Mouse (Mus musculus) liver, adult 2 months (tissue): Measurements from ENCODE around the gene Wdr70.

Experiments
- CTCF ChIP-seq: fragments of 200-500 bp; IDR thresholded peaks from 2 replicates; pipeline ENCODE4 v1.5.1; 2011; ENCODE audit warnings: low read depth, low read length, control low read depth
- POLR2A ChIP-seq: fragments of 200-500 bp; IDR thresholded peaks from 2 replicates; pipeline ENCODE4 v1.6.1; 2011; ENCODE audit warnings: low read length, control low read depth; ENCODE audit not compliant: insufficient read depth; ENCODE audit errors: extremely low read depth

DNA sequence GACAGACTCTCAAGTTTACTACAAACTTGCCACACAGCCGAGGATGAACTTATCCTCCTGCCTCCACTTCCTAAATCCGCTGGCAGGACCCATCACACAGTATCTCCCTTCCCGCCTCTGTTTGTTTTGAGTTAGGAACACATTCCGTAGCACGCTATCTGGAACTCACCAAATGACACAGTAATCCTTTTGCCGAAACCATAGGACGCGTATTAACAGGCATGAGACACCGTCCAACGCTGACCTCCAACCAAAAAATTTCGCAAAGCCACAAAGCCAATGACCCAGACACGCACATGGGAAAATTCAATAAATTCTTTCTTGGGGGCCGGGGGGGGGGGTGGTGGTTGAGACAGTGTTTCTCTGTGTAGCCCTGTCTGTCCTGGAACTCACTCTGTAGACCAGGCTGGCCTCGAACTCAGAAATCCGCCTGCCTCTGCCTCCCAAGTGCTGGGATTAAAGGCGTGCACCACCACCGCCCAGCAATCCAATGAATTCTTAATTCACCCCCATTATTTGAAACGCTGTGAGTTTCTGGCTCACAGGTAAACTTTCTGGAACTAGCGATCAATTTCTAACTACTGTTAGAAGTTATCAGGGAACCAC, 9.5 kb upstream of the Wdr70 start:
- TF ChIP-seq CTCF (no peak), POLR2A (no peak)
